Mouse (Mus musculus): ENCODE data around the gene Pdk2. TPM values are rescaled to one million over a fixed set of nuclear protein-coding genes. Genes with fewer than 3 reads are reported as not detected.

The Pdk2 gene
- polyA plus RNA-seq, 1 experiment: 106 TPM

GRCm38 (mm10) chr11:95034902-95035301, 6.3 kb downstream of the Pdk2 start:
- Histone ChIP-seq H3K4me1 (ENCODE audit: control insufficient read depth, insufficient read depth, low read length) (peaks cover 6% of the 10 kb centered on the region), H3K4me3 (ENCODE audit: insufficient read depth, low read length) (no peak overlapping the region), H3K27ac (ENCODE audit: insufficient read depth, low read length) (no peak overlapping the region)
- TF ChIP-seq POLR2A (IDR thresholded peaks at IDR 0.05; ENCODE audit: extremely low read depth, insufficient read depth, low read length): no peak
- no peak for TF ChIP-seq CTCF (IDR thresholded peaks at IDR 0.05; ENCODE audit: extremely low read depth, insufficient read depth, low read length)

DNA sequence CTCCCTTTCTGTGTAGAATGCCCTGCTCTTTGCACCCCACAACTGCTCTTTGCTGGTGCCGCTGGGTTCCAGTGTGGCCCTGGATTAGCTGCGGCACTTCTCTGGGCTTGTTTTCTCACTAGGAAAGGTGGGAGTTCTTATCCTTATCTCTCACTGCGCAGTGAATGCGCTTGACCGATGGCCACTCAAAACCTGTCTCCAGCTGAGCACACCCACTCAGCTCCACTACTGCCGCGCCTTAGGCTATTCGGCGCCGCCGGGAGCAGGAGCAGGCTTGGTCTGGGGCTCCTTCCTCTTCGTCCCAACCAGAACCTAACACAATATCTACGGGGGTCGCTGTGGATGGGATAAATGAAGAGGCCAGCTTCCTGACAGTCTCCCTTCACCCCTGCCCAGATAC, 7.5 kb downstream of the Pdk2 start:
- Histone ChIP-seq H3K4me1 (ENCODE audit: control insufficient read depth, insufficient read depth, low read length) (peaks cover 4% of the 10 kb centered on the region), H3K4me3 (ENCODE audit: insufficient read depth, low read length) (no peak overlapping the region), H3K27ac (ENCODE audit: insufficient read depth, low read length) (no peak overlapping the region)
- TF ChIP-seq POLR2A (IDR thresholded peaks at IDR 0.05; ENCODE audit: extremely low read depth, insufficient read depth, low read length) (no peak), CTCF (IDR thresholded peaks at IDR 0.05; ENCODE audit: extremely low read depth, insufficient read depth, low read length) (no peak)

- Histone ChIP-seq H3K4me3 (ENCODE audit: insufficient read depth, low read length) (no peak overlapping the region), H3K4me1 (ENCODE audit: control insufficient read depth, insufficient read depth, low read length) (peaks cover 4% of the 10 kb centered on the region), H3K27ac (ENCODE audit: insufficient read depth, low read length) (no peak overlapping the region)
- no peak for TF ChIP-seq CTCF (IDR thresholded peaks at IDR 0.05; ENCODE audit: extremely low read depth, insufficient read depth, low read length)
- no peak for TF ChIP-seq POLR2A (IDR thresholded peaks at IDR 0.05; ENCODE audit: extremely low read depth, insufficient read depth, low read length)
These were observed 8.2 kb downstream of the Pdk2 start for GRCm38 (mm10) chr11:95032945-95033344.

GRCm38 (mm10) chr11:95027850-95028470, 13.2 kb downstream of the Pdk2 start:
- no peak for TF ChIP-seq POLR2A (IDR thresholded peaks at IDR 0.05; ENCODE audit: extremely low read depth, insufficient read depth, low read length)
- TF ChIP-seq CTCF (IDR thresholded peaks at IDR 0.05; ENCODE audit: extremely low read depth, insufficient read depth, low read length): no peak
- H3K4me1 ChIP-seq (ENCODE audit: control insufficient read depth, insufficient read depth, low read length): no peaks in the 10 kb centered on the region; the same call in 1 of the 2 replicates
- no peak overlapping the region for H3K4me3 ChIP-seq (ENCODE audit: insufficient read depth, low read length)
- H3K27ac ChIP-seq (ENCODE audit: insufficient read depth, low read length): no peak overlapping the region

GRCm38 (mm10) chr11:95026849-95027248, 14.3 kb downstream of the Pdk2 start:
- no peak overlapping the region for H3K27ac ChIP-seq (ENCODE audit: insufficient read depth, low read length)
- H3K4me1 ChIP-seq (ENCODE audit: control insufficient read depth, insufficient read depth, low read length): no peaks in the 10 kb centered on the region; the same call in 1 of the 2 replicates
- no peak overlapping the region for H3K4me3 ChIP-seq (ENCODE audit: insufficient read depth, low read length)
- TF ChIP-seq CTCF (IDR thresholded peaks at IDR 0.05; ENCODE audit: extremely low read depth, insufficient read depth, low read length) (no peak), POLR2A (IDR thresholded peaks at IDR 0.05; ENCODE audit: extremely low read depth, insufficient read depth, low read length) (no peak)

GRCm38 (mm10) chr11:95026090-95026542, 15.0 kb downstream of the Pdk2 start:
- H3K4me1 ChIP-seq (ENCODE audit: control insufficient read depth, insufficient read depth, low read length): no peaks in the 10 kb centered on the region; the same call in 1 of the 2 replicates
- no peak overlapping the region for H3K4me3 ChIP-seq (ENCODE audit: insufficient read depth, low read length)
- no peak overlapping the region for H3K27ac ChIP-seq (ENCODE audit: insufficient read depth, low read length)
- no peak for TF ChIP-seq POLR2A (IDR thresholded peaks at IDR 0.05; ENCODE audit: extremely low read depth, insufficient read depth, low read length)
- no peak for TF ChIP-seq CTCF (IDR thresholded peaks at IDR 0.05; ENCODE audit: extremely low read depth, insufficient read depth, low read length)

DNA sequence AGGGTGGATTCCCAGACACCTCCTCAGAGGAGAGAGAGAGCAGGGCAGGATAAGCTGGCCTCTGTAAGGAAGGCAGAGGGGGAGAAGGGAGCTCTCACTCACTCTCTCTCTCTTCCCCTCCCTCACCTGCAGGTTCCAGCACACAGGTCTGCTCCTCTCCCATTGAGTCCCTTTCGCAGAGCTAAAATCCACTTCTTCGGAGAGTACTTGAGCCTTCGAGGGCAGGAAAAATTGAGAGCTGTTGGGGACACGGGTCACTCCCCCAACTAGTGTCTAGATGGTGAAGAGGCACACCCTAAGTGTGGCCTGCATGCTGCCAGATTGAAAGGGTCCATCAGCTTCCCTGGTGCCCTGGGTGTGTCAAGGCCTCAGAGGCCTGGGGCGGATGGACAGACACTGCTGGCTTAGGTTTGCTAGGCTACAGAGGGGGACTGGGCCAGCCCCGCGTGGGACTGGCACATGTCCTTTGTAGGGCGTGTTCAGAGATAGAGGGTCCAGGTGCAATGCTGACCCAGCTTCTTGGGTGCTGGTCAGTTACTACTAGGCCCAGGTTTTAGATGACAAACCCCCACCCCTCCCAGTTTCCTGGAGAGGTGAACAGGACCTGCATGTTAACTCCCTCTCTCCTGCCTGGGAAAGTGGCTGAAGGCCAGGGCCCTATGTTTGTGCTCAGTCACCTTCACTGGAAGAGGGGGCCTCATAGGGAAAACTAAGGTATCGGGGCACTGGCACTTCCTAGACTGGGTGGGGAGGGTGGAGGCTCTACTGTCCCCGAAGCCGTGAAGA, 15.7 kb downstream of the Pdk2 start:
- TF ChIP-seq POLR2A (IDR thresholded peaks at IDR 0.05; ENCODE audit: extremely low read depth, insufficient read depth, low read length) (no peak), CTCF (IDR thresholded peaks at IDR 0.05; ENCODE audit: extremely low read depth, insufficient read depth, low read length) (no peak)

GRCm38 (mm10) chr11:95024439-95025184, 16.5 kb downstream of the Pdk2 start:
- Histone ChIP-seq H3K4me1 (ENCODE audit: control insufficient read depth, insufficient read depth, low read length) (no peaks in the 10 kb centered on the region; the same call in 1 of the 2 replicates), H3K4me3 (ENCODE audit: insufficient read depth, low read length) (no peak overlapping the region), H3K27ac (ENCODE audit: insufficient read depth, low read length) (no peak overlapping the region)
- TF ChIP-seq POLR2A (IDR thresholded peaks at IDR 0.05; ENCODE audit: extremely low read depth, insufficient read depth, low read length) (no peak), CTCF (IDR thresholded peaks at IDR 0.05; ENCODE audit: extremely low read depth, insufficient read depth, low read length) (no peak)

More for the DNA sequence above, 15.7 kb downstream of the Pdk2 start:
- H3K4me1 ChIP-seq (ENCODE audit: control insufficient read depth, insufficient read depth, low read length): no peaks in the 10 kb centered on the region; the same call in 1 of the 2 replicates
- no peak overlapping the region for H3K4me3 ChIP-seq (ENCODE audit: insufficient read depth, low read length)
- no peak overlapping the region for H3K27ac ChIP-seq (ENCODE audit: insufficient read depth, low read length)

DNA sequence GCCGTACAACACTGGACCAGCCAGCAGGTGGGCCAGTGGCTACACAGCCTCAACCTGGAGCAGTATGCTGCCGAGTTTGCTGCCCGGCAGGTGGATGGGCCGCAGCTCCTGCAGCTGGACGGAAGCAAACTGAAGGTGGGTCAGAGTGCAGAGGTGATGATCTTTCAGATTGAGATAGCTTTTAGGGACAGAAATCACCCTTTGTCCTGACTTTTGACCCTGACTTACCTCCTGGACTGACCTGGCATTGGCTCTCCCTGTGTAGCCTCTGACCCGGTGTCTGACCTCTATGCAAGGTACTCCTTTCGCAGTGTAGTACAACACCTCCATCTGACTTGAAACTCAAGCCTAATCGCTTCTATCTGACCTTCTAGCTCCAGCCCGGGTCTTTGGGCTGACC, 17.7 kb downstream of the Pdk2 start:
- TF ChIP-seq CTCF (IDR thresholded peaks at IDR 0.05; ENCODE audit: extremely low read depth, insufficient read depth, low read length) (no peak), POLR2A (IDR thresholded peaks at IDR 0.05; ENCODE audit: extremely low read depth, insufficient read depth, low read length) (no peak)
- Histone ChIP-seq H3K4me1 (ENCODE audit: control insufficient read depth, insufficient read depth, low read length) (no peaks in the 10 kb centered on the region; the same call in 1 of the 2 replicates), H3K27ac (ENCODE audit: insufficient read depth, low read length) (no peak overlapping the region), H3K4me3 (ENCODE audit: insufficient read depth, low read length) (no peak overlapping the region)

Data from cortical plate, adult 2 months (tissue).